Mouse (Mus musculus) thymus, postnatal 10 days (tissue): Measurements from ENCODE around the gene Fam118b.

Source experiments
- DNase-seq, 2 experiments: peaks; one replicate each; pipeline ENCODE4 v3.0.0; 2021; ENCODE audit warnings: low spot score in 2 of 2

The Fam118b gene

DNA sequence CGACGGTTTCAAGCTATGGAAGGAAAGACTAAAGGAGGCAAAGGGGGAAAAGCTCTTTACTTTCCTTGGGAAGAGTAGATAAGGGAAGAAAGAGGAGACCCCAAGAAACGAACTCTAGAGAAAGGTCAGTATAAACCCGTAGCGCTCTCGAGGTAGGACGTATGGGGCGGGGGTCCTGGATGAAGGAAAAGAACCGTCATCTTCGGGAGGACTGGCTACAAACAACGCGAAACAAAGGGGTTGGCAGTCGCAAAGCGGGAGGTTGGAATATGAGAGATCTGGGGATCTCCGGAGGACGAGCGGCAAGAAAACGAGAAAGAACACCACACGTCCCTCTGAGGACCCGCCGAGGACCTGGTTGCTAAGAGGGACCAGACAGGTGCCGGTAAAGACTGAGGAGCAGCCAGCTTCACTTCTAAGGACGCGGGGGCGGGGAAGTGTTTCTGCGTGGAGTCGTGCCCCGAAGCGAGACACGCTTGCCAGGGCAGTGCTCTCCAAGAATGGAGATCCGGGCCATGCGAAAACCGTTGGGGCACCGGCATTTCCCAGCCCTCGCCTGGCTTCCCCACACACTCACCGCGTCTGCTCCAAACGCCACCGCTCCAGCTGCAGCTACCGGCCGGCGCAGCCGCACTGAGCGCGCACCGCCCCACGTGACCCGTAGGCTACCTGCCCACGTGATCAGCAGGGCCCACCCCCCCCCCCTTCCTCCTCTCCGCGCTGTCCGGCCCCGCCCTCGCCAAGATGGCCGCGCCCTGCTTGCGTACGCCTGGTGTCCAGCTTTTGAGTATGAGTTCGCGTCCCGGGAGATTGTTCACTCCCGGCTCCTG is at the start of gene Fam118b, which contains the start of gene Rpusd4:
Gene Fam118b (minus strand): TSS at position 660 of the 830 bp plus-strand sequence.
Gene Rpusd4 (plus strand): TSS at position 720 of the 830 bp plus-strand sequence.
- DNase-seq: peak; percentile 90

DNA sequence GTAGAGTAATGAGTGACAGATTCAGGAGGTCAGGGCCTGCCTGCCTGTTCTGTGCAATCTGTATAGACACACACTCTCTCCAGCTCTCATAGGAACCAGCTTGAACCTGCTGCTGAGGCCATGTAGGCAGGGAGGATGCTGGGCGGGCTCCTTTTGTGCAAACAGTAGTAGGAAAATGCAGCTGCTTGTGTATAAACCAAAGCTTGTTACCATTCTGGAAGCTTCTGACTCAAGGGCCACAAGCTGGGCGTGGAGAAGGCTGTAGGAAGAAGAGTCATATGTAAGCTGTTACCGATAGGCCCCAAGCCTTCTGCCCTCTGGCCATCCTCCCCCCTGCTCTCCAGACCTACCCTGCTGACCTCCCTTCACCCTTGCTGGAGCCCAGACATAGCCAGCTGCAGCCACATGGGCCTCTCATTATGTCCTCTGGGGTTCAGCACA is 49.2 kb upstream of the Fam118b start:
- no peak for DNase-seq

DNA sequence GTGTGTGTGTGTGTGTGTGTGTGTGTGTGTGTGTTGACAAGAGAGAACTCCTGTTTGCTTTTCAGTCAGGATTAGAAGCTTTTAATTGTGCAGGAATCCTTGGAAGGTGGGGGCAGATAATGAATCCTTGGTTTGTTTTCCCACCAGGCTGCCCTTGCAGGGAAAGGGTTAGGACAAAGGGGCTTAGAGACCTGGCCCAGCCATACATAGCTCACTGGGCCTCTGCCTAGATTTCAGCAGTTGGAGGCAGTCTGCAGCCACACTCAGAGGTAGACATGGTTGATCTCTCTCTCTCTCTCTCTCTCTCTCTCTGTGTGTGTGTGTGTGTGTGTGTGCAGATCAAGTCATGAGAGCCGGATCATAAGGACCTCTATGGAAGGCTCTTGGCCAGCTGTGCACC is 46.6 kb upstream of the Fam118b start:
- DNase-seq: no peak

DNA sequence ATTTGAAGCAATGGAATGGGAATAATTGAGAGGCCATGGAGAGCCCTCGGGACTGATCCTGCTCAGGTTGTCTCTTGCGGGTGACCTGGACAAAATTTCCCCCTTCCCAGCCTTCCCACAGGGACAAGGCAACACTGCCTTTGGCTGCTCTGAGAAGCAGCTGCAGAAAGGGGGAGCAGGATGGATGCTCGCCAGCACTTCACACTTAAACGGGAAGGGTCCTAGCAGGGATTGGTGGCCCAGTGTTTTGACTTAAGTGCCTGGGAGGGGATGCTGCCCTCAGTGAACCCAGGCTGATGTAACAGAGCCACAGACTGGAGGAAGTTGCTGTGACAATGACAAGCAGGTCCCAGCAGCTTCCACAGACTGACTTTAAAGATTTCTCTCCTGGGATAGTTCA is 46.0 kb upstream of the Fam118b start:
- no peak for DNase-seq

DNA sequence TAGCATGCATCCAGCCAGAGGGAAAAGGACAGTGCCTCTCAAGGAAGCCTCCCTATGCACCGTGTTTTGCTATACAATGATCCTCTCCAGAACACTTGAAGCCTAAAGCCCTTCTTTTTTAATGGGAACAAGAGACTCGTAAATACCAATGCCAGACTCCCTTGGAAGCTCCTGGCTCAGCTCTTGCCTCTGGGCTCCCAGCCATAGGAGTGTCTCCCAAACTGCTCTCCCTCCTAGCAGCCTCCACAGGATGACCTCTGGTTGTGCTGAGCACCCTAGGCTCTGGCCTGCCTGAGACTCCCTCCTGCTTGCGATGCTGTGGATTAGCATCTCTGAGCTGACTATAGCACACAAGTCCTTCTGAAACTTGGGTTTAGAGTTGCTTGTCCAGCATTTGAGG is 44.9 kb upstream of the Fam118b start:
- DNase-seq: no peak

DNA sequence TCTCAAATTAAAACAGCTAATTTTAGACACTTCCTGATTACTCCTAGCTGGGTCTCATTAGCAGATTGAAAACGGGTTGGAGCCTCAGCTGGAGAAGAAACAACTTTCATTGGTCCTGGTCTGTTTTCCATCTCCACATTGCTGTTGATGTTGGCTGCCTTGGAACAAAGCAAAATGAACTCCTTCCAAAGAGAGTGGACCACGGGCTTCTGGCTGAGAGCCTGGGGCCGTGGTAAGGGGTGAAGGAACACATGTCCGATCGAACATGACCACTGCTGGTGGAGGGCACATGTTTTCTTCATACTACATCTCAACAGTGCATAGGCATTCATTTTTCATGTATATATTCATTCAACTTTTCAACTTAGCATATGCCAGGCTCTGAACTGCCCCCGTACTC is 42.8 kb upstream of the Fam118b start:
- no peak for DNase-seq

DNA sequence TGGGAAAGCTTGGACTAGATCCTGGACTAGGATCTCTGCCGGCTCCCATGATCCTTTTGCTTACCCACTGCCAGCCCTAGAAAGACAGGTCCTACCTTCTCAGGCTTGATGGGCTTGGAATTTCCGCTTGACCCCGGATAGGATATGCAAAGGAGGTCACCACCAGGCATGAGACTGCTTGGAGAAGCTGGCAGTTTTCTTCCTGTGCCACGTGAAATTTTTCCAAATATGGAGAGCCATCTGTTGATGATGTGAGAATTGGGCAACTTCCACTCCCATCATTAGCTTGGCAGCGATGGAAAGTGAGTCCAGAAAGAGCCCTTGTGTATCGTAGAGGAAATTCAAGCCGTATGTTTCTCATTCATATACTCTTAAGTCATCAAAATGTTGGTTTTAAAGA is 39.9 kb upstream of the Fam118b start:
- DNase-seq: no peak

DNA sequence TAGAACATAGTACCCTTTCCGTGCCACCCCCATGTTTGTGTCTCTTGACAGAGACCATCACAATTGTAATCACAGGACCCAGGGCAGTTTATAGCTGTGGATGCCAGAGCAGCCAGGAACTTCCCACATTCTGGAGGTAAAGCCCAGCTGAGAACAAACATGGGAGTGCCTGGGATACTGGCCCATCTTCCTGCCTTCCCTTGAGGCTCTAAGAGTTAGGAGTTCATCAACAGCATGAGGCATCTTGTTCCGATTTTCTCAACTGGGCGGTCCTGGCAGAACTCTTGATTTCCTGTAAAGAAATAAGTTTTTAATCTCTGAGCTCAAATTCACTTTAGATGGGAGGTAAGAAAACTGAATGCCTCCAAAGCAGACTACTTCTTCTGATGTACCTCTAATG is 34.6 kb upstream of the Fam118b start:
- DNase-seq: no peak

DNA sequence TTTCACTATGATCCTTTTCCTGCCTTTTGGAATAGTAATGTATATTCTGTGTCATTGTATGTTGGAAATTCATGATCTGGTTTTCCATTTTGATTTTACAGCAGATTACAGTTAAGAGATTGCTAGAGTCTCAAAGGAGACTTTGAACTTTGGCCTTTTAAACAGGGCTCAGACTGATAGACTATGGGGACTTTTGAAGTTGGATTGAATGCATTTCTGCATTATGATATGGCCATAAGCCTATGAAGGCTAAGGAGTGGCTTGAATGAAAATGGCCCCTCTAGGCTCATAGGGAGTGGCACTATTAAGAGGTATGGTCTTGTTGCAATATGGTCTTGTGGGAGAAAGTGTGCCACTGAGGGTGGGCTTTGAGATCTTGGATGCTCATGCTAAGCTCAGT is 30.2 kb upstream of the Fam118b start:
- DNase-seq: no peak

DNA sequence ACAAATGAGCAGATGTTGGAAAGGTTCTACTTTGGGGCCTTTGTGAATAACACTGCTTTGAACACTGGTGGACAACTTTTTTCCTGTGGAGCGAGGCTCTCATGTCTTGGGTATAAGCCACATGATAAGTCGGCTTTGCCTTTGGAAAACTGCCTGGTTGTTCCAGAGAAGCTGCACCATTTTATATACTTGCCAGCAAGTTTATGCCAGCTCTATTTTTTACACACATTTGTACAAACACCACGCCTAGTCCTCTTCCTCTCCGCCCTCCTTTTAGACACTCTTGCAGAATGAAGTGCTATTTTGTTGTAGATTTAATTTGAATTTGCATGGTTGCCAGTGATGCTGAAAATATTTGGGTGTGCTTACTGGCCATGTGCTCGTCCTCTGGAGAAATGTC is 25.9 kb upstream of the Fam118b start:
- DNase-seq: no peak

DNA sequence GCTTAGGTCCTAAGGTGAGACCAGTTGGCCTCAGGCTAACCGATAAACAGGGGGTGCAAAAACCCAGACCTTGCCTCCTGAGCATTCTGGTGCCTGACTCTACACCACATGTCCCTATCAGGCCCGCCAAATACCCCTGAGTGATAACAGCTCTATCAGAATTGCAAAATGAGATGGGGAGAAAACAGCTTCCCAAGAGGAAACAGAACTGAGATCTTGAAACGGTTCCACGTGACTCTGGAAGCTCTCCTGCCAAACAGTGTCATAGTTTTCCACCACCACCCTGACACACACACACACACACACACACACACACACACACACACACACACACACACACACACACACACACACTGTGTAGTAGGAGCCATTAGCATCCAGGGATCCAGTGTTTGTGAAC is 23.3 kb upstream of the Fam118b start:
- DNase-seq: no peak

DNA sequence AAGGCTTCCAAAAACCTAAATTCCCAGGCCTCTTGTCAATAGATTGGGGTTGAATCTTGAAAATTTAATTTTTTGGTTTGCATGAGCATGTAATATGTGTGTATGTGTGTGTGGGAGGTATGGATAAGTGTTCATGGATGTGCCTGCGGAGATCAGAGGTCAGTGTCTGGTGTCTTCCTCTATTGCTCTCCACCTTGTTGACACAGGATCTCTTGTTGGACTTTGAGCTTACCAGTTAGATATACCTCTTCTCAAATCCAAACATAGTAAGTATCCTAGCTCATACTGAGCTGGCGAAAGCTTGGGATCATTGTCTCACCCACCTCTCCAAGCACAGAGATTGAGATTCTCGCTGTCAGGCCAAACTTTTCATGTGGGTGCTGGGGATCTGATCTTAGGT is 22.8 kb upstream of the Fam118b start:
- DNase-seq: no peak

DNA sequence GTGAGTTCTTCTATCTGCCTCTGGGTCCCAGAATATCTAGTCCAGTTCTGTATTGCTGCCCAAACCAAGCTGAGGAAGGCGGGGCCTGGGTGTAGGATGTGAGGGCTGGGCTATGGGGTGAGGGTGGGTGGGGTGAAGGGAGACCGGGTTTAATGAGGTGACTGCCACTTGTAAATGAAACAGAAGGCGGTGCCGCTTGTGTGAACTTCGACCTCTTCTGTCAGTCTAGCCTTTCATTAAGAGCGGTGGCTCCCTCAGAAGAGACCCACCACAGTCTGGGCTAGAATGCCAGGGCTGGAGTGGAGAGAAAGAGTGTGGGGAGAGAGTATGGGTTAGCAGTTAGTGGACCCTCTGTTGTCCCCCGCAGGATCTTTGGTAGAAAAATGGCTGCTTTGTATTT is 22.4 kb upstream of the Fam118b start:
- no peak for DNase-seq

DNA sequence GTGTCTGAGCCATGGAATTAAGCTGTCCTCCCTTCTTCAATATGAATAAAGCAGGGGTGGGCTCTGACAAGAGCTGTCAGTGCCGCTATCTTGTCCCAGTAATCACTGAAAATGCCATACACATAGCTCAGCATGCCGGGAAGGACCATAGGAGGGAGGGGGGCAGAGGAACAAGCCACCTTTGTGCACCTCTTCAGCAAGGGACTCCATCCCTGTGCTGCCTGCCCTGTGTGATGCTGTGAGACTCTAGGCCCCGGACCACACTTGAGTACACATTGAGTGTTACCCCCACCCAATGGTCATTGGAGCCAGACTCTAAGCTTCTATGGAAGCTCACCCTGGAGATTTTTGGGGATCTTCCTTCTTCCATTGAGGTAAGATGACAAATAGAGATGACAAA is 18.7 kb upstream of the Fam118b start:
- DNase-seq: no peak

DNA sequence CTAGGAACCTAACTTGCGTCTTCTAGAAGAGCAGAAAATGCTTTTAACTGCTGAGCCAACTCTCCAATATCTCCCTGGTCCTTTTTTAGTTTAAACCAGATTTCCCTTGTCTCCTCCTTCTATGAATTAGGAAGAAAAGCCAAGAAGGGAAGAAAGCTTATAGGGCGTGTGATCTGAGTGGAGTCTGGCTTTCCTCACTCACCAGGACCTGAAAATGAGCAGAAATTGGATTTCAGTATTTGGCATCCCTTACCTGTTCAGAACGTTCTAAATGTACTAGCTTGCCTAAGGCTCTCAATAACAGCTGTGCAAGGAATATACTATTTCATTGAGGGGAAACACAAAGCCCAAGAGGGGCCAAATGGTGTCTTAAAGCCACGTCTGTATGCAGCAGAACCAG is 16.7 kb upstream of the Fam118b start:
- no peak for DNase-seq

DNA sequence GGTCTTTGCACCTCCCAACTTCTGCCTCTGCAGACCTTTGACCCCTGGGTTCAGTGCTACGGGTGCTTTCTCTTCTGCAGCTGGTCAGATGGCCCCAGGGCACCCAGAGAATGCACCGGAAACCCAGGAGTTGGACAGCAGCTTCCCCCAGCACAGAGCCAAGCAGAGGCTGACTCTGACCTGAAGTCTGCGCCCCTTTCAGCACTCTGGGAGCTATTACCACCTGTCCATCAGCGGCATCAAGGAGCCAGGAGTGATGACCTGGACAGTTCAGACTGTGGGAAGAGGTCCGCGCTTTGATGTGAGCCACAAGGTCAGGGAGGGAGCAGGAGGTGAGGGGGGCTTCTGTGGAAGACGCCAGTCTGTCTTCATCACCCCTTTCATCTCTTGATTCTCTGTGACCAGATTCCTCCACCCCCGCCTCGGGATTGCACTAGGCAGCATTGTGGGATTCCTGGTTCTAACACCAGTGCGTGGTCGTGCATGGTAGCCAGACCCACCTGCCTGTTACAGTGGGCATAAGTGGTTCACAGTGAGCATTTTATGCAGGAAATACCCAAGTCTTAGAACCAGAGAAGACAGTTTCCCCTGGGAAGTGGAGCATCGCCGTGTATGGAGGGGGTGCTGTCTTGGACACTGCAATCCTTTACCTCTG is 15.9 kb upstream of the Fam118b start:
- no peak for DNase-seq

DNA sequence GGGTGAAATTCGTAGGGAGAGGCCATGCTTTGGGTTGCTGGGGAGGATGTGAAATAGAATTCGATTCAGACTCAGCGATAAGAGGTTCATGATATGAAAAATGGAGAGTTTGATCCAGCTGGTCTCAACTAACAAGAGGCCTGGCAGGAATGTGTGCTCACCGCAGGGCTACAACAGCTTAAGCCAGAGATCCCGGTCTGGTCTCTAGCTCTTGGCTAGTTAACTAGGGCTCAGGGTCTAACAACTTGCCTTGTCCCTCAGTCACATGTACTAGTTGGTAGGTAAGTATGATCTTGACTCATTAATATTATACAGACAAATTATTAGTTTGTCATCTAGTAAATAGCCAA is 15.2 kb upstream of the Fam118b start:
- no peak for DNase-seq

DNA sequence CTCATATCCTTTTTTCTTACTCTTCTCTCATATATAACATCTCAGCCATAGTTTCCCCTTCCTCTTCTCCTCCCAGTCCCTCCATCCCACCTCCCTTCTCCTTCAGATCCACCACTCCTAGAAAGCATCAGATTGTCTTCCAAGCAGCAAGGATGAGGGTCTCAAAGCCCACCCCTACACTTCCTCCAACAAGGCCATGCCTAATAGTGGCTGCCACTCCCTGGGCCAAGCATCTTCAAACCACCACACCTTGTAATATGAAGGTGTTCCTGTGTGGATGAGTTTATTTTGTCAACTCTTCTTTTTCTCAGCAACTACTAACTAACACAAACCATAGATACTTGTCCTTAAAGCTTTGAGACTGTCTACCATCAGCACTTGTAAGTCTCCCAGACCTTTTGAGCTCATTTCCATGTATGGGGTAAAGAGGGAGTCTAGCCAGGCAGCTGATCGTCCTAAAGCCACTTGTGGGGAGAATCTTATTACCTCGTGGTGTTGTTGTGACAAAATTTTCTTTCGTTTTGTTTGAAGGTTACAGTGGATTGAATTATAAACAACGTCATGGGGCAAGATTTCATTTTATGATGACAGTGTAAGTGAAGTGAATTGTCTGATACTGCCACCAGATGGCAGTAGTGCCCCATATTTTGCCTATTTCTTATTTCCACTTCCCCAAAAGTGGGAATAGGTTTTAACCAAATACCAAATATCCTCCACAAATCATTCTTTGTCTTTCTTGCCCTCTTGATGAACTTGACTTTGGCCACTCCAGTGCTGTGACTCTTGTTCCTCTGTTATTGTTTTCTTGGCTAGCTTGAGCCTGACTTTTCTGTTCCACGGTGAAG is 14.6 kb upstream of the Fam118b start:
- DNase-seq: peak in 1 of 2 experiments; percentile 32

DNA sequence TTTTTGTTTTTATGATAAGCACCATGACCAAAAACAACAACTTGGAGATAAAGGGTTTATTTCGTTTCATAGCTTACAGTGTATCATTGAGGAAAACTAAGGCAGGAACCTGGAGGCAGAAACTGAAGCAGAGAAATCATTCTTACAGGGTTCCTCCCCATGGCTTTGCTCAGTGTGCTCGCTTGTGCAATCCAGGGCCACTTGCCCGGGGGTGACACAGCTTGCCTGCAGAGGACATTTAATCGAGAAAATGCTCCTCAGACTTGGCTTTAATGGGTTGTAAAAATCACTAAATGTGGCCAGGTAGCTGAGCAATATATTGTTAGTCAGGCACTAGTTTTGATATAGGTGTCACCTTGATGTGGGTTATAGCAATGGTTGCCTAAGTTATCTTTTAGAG is 10.8 kb upstream of the Fam118b start:
- no peak for DNase-seq

DNA sequence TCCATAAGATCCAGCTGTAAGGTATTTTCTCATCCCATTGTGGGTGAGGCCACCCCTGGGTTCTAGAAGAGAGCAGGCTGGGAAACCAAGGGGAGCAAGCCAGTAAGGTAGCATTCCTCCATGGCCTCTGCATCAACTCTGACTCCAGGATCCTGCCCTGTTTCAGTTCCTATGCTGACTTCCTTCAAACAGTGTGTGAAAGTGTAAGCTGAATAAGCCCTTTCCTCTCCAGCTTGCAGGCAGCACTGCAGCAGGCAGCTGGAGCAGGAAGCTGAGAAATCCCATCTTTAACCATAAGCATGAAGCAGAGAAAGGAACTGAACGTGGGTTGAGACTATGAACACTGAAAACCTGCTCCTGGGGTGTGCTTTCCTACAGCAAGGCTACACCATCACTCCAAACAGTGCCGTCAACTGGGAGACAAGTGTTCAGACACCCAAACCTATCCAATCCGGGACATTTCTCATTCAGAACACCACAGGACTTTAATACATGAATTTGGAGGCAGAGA is 10.3 kb upstream of the Fam118b start:
- no peak for DNase-seq

DNA sequence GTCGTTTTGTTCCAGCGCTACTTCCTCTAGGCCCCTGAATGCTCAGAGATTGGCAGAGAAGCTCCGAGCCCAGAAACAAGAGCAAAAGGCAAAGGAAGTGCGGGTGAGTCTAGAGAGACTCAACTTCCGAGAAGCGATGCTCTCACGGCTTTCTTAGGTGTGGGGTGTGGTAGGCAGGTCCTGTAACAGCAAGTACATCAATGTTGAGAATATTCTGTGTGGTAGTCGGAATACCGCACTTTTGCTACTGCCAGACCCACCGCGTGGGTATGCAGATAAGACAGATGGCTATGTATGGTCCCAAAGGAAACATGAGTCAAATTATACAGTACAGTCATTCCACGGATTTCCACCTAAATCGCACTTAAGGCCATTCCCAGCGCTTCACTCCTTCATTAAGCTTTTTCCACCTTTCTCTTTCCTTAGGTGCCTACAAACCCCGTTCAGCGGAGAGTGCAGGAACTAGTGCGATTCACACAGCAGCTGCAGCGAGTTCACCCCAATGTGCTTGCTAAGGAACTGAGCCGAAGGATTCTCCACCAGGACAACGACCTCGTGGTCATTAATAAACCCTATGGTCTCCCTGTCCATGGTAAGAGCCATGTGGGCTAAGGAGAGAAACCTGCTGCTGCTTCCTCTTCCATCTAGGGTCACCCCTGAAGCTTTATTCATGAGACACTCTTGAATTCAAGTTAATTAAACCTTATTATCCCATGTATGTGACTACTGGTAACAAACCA is 541 bp upstream of the Fam118b start:
- DNase-seq: no peak

DNA sequence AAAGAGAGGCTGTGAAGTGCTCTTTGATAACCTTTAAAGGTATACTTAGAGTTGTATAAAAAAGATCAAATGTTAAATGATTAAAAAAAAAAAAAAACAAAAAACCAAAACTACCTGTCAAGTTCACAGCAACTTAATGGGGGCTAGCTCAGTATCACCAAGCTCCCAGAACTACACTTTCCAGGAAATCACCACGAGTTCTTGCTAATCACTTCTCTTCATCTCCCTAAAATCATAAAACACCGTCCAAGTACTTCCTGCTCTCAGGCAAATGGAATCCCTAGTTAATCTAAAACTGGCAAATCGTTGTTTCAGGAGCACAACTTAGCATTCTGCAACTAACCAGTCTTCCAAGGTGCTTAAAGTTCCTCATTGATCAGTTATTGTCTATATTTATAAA is 3.1 kb downstream of the Fam118b start:
- no peak for DNase-seq
